Mouse (Mus musculus) embryonic facial prominence, embryonic 12.5 days (tissue): ENCODE data around the gene Pdia6. TPM values are rescaled to one million over a fixed set of nuclear protein-coding genes. Genes with fewer than 3 reads are reported as not detected.

Experiments
- ATAC-seq: fragments of 200-750 bp; cut with Nextera tagmentation; 2 replicates; pipeline ENCODE4 v1.8.0; 2017; ENCODE audit not compliant: insufficient number of reproducible peaks, insufficient read depth, low FRiP score, low TSS enrichment
- H3K27ac ChIP-seq: fragments of 300-500 bp; sonication (generic); 2 replicates; pipeline ENCODE4 v1.5.1; 2016; ENCODE audit warnings: mild to moderate bottlenecking
- H3K27me3 ChIP-seq: fragments of 300-500 bp; sonication (generic); 2 replicates; pipeline ENCODE4 v1.6.1; 2016; ENCODE audit warnings: mild to moderate bottlenecking, moderate library complexity
- H3K36me3 ChIP-seq: fragments of 300-500 bp; sonication (generic); 2 replicates; pipeline ENCODE4 v1.6.1; 2016; ENCODE audit warnings: mild to moderate bottlenecking
- H3K4me1 ChIP-seq: fragments of 300-500 bp; sonication (generic); 2 replicates; pipeline ENCODE4 v1.6.1; 2016
- H3K4me2 ChIP-seq: fragments of 300-500 bp; sonication (generic); replicated peaks from 2 replicates; pipeline ENCODE4 v1.6.1; 2016; ENCODE audit warnings: mild to moderate bottlenecking, moderate library complexity
- H3K4me3 ChIP-seq: fragments of 300-500 bp; sonication (generic); 2 replicates; pipeline ENCODE4 v1.5.1; 2016; ENCODE audit warnings: mild to moderate bottlenecking
- H3K9ac ChIP-seq: fragments of 300-500 bp; sonication (generic); 2 replicates; pipeline ENCODE4 v1.6.1; 2016; ENCODE audit warnings: mild to moderate bottlenecking, moderate library complexity
- H3K9me3 ChIP-seq: fragments of 300-500 bp; sonication (generic); 2 replicates; pipeline ENCODE4 v1.6.1; 2016; ENCODE audit warnings: mild to moderate bottlenecking, moderate library complexity
- WGBS: fragments of 180-500 bp; shearing (Covaris S2); methylation state at CpG from one replicate; pipeline ENCODE4 v1.1.7; 2016; 5-methylcytosine and 5-hydroxymethylcytosine counted together
- polyA plus RNA-seq: library from polyadenylated mRNA; unstranded; fragments of >200 nt; fragmentation: Nextera tagmentation; extraction: Ambion mirVana; gene quantifications from 2 replicates; pipeline ENCODE4 v1.2.1, GENCODE M21; 2016

Gene Pdia6
- 614 and 637 TPM in 2 replicates for polyA plus RNA-seq

- peak; percentile 99 for ATAC-seq
- Histone ChIP-seq H3K27me3 (no peaks in the 10 kb centered on the region), H3K4me3 (peak within 1 kb of the TSS; percentile 75), H3K4me2 (peak within 1 kb of the TSS; percentile 83), H3K27ac (peak within 1 kb of the TSS; percentile 76), H3K36me3 (peaks cover 19% of the 10 kb centered on the region), H3K9ac (peak within 1 kb of the TSS; percentile 86), H3K9me3 (no peaks in the 10 kb centered on the region), H3K4me1 (peaks cover 21% of the 10 kb centered on the region)
- 2% methylated on average over 44 of the region's 48 CpGs for WGBS
Observed at GRCm38 (mm10) chr12:17265971-17266672, at the start of gene Pdia6. Gene Pdia6, plus strand, starts transcription at chr12:17266545.

GRCm38 (mm10) chr12:17218390-17218789 is 48.0 kb upstream of the Pdia6 start:
- Histone ChIP-seq H3K36me3 (no peaks in the 10 kb centered on the region), H3K4me2 (no peak overlapping the region), H3K4me3 (no peak overlapping the region), H3K27ac (no peak overlapping the region), H3K9ac (no peak overlapping the region), H3K4me1 (no peaks in the 10 kb centered on the region), H3K27me3 (no peaks in the 10 kb centered on the region), H3K9me3 (no peaks in the 10 kb centered on the region)
- ATAC-seq: no peak
- WGBS: 64% methylated on average over 8 of the region's 8 CpGs

GRCm38 (mm10) chr12:17219107-17219506 is 47.2 kb upstream of the Pdia6 start:
- no peak for ATAC-seq
- no peaks in the 10 kb centered on the region for H3K4me1 ChIP-seq
- H3K36me3 ChIP-seq: no peaks in the 10 kb centered on the region
- no peak overlapping the region for H3K27ac ChIP-seq
- 78% methylated on average over 4 of the region's 4 CpGs for WGBS
- no peak overlapping the region for H3K9ac ChIP-seq
- no peak overlapping the region for H3K4me2 ChIP-seq
- no peak overlapping the region for H3K4me3 ChIP-seq
- no peaks in the 10 kb centered on the region for H3K9me3 ChIP-seq
- H3K27me3 ChIP-seq: no peaks in the 10 kb centered on the region

GRCm38 (mm10) chr12:17220631-17221030 is 45.7 kb upstream of the Pdia6 start:
- H3K27ac ChIP-seq: no peak overlapping the region
- no peaks in the 10 kb centered on the region for H3K36me3 ChIP-seq
- H3K9ac ChIP-seq: no peak overlapping the region
- no peaks in the 10 kb centered on the region for H3K4me1 ChIP-seq
- ATAC-seq: no peak
- H3K4me2 ChIP-seq: no peak overlapping the region
- H3K4me3 ChIP-seq: no peak overlapping the region
- WGBS: 68% methylated on average over 5 of the region's 5 CpGs
- no peaks in the 10 kb centered on the region for H3K27me3 ChIP-seq
- H3K9me3 ChIP-seq: no peaks in the 10 kb centered on the region

GRCm38 (mm10) chr12:17221891-17222428 is 44.4 kb upstream of the Pdia6 start:
- H3K4me2 ChIP-seq: no peak overlapping the region
- no peaks in the 10 kb centered on the region for H3K4me1 ChIP-seq
- H3K9me3 ChIP-seq: no peaks in the 10 kb centered on the region
- no peak overlapping the region for H3K4me3 ChIP-seq
- no peak overlapping the region for H3K27ac ChIP-seq
- H3K27me3 ChIP-seq: no peaks in the 10 kb centered on the region
- ATAC-seq: no peak
- WGBS: 45% methylated on average over 5 of the region's 5 CpGs
- H3K9ac ChIP-seq: no peak overlapping the region
- H3K36me3 ChIP-seq: no peaks in the 10 kb centered on the region

- no peak for ATAC-seq
- Histone ChIP-seq H3K27ac (no peak overlapping the region), H3K4me2 (no peak overlapping the region), H3K4me3 (no peak overlapping the region), H3K4me1 (no peaks in the 10 kb centered on the region), H3K27me3 (no peaks in the 10 kb centered on the region), H3K9ac (no peak overlapping the region), H3K36me3 (no peaks in the 10 kb centered on the region), H3K9me3 (no peaks in the 10 kb centered on the region)
- WGBS: 65% methylated on average over 3 of the region's 3 CpGs
Observed at GRCm38 (mm10) chr12:17223050-17223449, 43.3 kb upstream of the Pdia6 start.

GRCm38 (mm10) chr12:17225012-17225411 is 41.3 kb upstream of the Pdia6 start:
- Histone ChIP-seq H3K9ac (no peak overlapping the region), H3K4me1 (no peaks in the 10 kb centered on the region), H3K4me2 (no peak overlapping the region), H3K27ac (no peak overlapping the region), H3K4me3 (no peak overlapping the region), H3K9me3 (no peaks in the 10 kb centered on the region), H3K36me3 (no peaks in the 10 kb centered on the region), H3K27me3 (no peaks in the 10 kb centered on the region)
- ATAC-seq: no peak
- 77% methylated on average over 5 of the region's 5 CpGs for WGBS

GRCm38 (mm10) chr12:17227903-17228302 is 38.4 kb upstream of the Pdia6 start:
- Histone ChIP-seq H3K4me1 (no peaks in the 10 kb centered on the region), H3K36me3 (no peaks in the 10 kb centered on the region), H3K9me3 (no peaks in the 10 kb centered on the region), H3K4me3 (no peak overlapping the region), H3K27me3 (no peaks in the 10 kb centered on the region), H3K4me2 (no peak overlapping the region), H3K27ac (no peak overlapping the region), H3K9ac (no peak overlapping the region)
- no peak for ATAC-seq
- 85% methylated on average over 4 of the region's 4 CpGs for WGBS

- ATAC-seq: no peak
- 73% methylated on average over 5 of the region's 5 CpGs for WGBS
Observed at GRCm38 (mm10) chr12:17230581-17230980, 35.8 kb upstream of the Pdia6 start.

GRCm38 (mm10) chr12:17231513-17231912 is 34.8 kb upstream of the Pdia6 start:
- no peak for ATAC-seq
- Histone ChIP-seq H3K36me3 (no peaks in the 10 kb centered on the region), H3K4me2 (no peak overlapping the region), H3K27ac (no peak overlapping the region), H3K4me3 (no peak overlapping the region), H3K9ac (no peak overlapping the region), H3K4me1 (no peaks in the 10 kb centered on the region), H3K9me3 (no peaks in the 10 kb centered on the region), H3K27me3 (no peaks in the 10 kb centered on the region)
- WGBS: 76% methylated on average over 14 of the region's 14 CpGs

More at GRCm38 (mm10) chr12:17230581-17230980, 35.8 kb upstream of the Pdia6 start:
- H3K27ac ChIP-seq: no peak overlapping the region
- H3K4me2 ChIP-seq: no peak overlapping the region
- no peak overlapping the region for H3K9ac ChIP-seq
- H3K36me3 ChIP-seq: no peaks in the 10 kb centered on the region
- no peaks in the 10 kb centered on the region for H3K9me3 ChIP-seq
- H3K4me1 ChIP-seq: no peaks in the 10 kb centered on the region
- H3K4me3 ChIP-seq: no peak overlapping the region
- H3K27me3 ChIP-seq: no peaks in the 10 kb centered on the region

GRCm38 (mm10) chr12:17235535-17236313 is 30.6 kb upstream of the Pdia6 start:
- H3K9me3 ChIP-seq: no peaks in the 10 kb centered on the region
- H3K9ac ChIP-seq: no peak overlapping the region
- H3K4me3 ChIP-seq: no peak overlapping the region
- H3K4me2 ChIP-seq: no peak overlapping the region
- 49% methylated on average over 11 of the region's 11 CpGs for WGBS
- no peak overlapping the region for H3K27ac ChIP-seq
- H3K36me3 ChIP-seq: no peaks in the 10 kb centered on the region
- peaks cover 13% of the 10 kb centered on the region for H3K4me1 ChIP-seq
- ATAC-seq: no peak
- H3K27me3 ChIP-seq: no peaks in the 10 kb centered on the region
